Mouse (Mus musculus): ENCODE data around the gene Oprl1. TPM values are rescaled to one million over a fixed set of nuclear protein-coding genes. Genes with fewer than 3 reads are reported as not detected.

Oprl1 gene
- polyA plus RNA-seq, 1 experiment from 2014 or later: 36.4 TPM

GRCm38 (mm10) chr2:181693339-181694280 lies 21.2 kb upstream of the Oprl1 start, which contains the start of gene Rgs19:
Rgs19 (minus strand) TSS chr2:181693977.
- Histone ChIP-seq H3K9me3 (no peaks in the 10 kb centered on the region), H3K27ac (no peak within 1 kb of the TSS), H3K4me3 (peak within 1 kb of the TSS; percentile 61), H3K9ac (peak within 1 kb of the TSS; percentile 72), H3K4me1 (peaks cover 13% of the 10 kb centered on the region), H3K36me3 (peaks cover 10% of the 10 kb centered on the region), H3K27me3 (replicated peaks) (no peaks in the 10 kb centered on the region), H3K4me2 (replicated peaks) (peak within 1 kb of the TSS; percentile 91)
- under 1% methylated on average over 75 of the region's 75 CpGs for WGBS
- ATAC-seq (ENCODE audit: low FRiP score, low read depth): peak; percentile 78

GRCm38 (mm10) chr2:181694581-181694980 lies 20.2 kb upstream of the Oprl1 start:
- no peak overlapping the region for H3K4me2 ChIP-seq (replicated peaks)
- H3K4me3 ChIP-seq: peak overlapping the region; percentile 61; the same call in 1 of the 2 replicates
- peaks cover 13% of the 10 kb centered on the region for H3K4me1 ChIP-seq
- no peaks in the 10 kb centered on the region for H3K27me3 ChIP-seq (replicated peaks)
- H3K27ac ChIP-seq: no peak overlapping the region
- H3K9me3 ChIP-seq: no peaks in the 10 kb centered on the region
- ATAC-seq (ENCODE audit: low FRiP score, low read depth): no peak
- no peak overlapping the region for H3K9ac ChIP-seq
- 0 out of 2 replicates have a peak, but pooled peaks cover 1% of the 10 kb centered on the region for H3K36me3 ChIP-seq
- WGBS: 85% methylated on average over 3 of the region's 3 CpGs

- H3K4me1 ChIP-seq: peaks cover 13% of the 10 kb centered on the region
- H3K4me2 ChIP-seq (replicated peaks): no peak overlapping the region
- H3K4me3 ChIP-seq: no peak overlapping the region
- H3K9me3 ChIP-seq: no peaks in the 10 kb centered on the region
- H3K27ac ChIP-seq: no peak overlapping the region
- whole genome bisulfite sequencing: 67% methylated on average over 1 of the region's 1 CpGs
- no peak for ATAC-seq (ENCODE audit: low FRiP score, low read depth)
- H3K9ac ChIP-seq: no peak overlapping the region
- H3K27me3 ChIP-seq (replicated peaks): no peaks in the 10 kb centered on the region
- no peaks in the 10 kb centered on the region for H3K36me3 ChIP-seq
These were observed 19.0 kb upstream of the Oprl1 start for GRCm38 (mm10) chr2:181695776-181696175.

GRCm38 (mm10) chr2:181696801-181697420 lies 17.9 kb upstream of the Oprl1 start:
- Histone ChIP-seq H3K4me2 (replicated peaks) (no peak overlapping the region), H3K36me3 (no peaks in the 10 kb centered on the region), H3K9me3 (no peaks in the 10 kb centered on the region), H3K27ac (no peak overlapping the region), H3K4me1 (peaks cover 13% of the 10 kb centered on the region), H3K27me3 (replicated peaks) (no peaks in the 10 kb centered on the region), H3K4me3 (no peak overlapping the region), H3K9ac (no peak overlapping the region)
- ATAC-seq (ENCODE audit: low FRiP score, low read depth): no peak
- WGBS: 70% methylated on average over 33 of the region's 33 CpGs

- no peaks in the 10 kb centered on the region for H3K9me3 ChIP-seq
- H3K27ac ChIP-seq: no peak within 1 kb of the TSS
- H3K27me3 ChIP-seq (replicated peaks): no peaks in the 10 kb centered on the region
- no peak within 1 kb of the TSS for H3K4me2 ChIP-seq (replicated peaks)
- no peaks in the 10 kb centered on the region for H3K36me3 ChIP-seq
- WGBS: 38% methylated on average over 5 of the region's 5 CpGs
- H3K4me3 ChIP-seq: no peak within 1 kb of the TSS
- no peak for ATAC-seq (ENCODE audit: low FRiP score, low read depth)
- peaks cover 5% of the 10 kb centered on the region; the same call in 1 of the 2 replicates for H3K4me1 ChIP-seq
- no peak within 1 kb of the TSS for H3K9ac ChIP-seq
These were observed 16.6 kb upstream of the Oprl1 start, which contains the start of gene Lkaaear1 for GRCm38 (mm10) chr2:181698241-181698640. Lkaaear1 (minus strand) TSS chr2:181698442.

- Histone ChIP-seq H3K36me3 (no peaks in the 10 kb centered on the region), H3K9me3 (no peaks in the 10 kb centered on the region), H3K4me2 (replicated peaks) (no peak overlapping the region), H3K9ac (no peak overlapping the region), H3K27ac (no peak overlapping the region), H3K4me1 (no peaks in the 10 kb centered on the region), H3K4me3 (no peak overlapping the region), H3K27me3 (replicated peaks) (no peaks in the 10 kb centered on the region)
- ATAC-seq (ENCODE audit: low FRiP score, low read depth): no peak
- 45% methylated on average over 4 of the region's 4 CpGs for WGBS
These were observed 8.1 kb upstream of the Oprl1 start for GRCm38 (mm10) chr2:181706668-181707067.

- no peaks in the 10 kb centered on the region for H3K9me3 ChIP-seq
- H3K36me3 ChIP-seq: no peaks in the 10 kb centered on the region
- H3K4me2 ChIP-seq (replicated peaks): peak overlapping the region; percentile 58
- no peak overlapping the region for H3K4me3 ChIP-seq
- 49% methylated on average over 1 of the region's 1 CpGs for WGBS
- H3K4me1 ChIP-seq: peaks cover 9% of the 10 kb centered on the region
- no peaks in the 10 kb centered on the region for H3K27me3 ChIP-seq (replicated peaks)
- H3K9ac ChIP-seq: no peak overlapping the region
- peak; percentile 38 for ATAC-seq (ENCODE audit: low FRiP score, low read depth)
- H3K27ac ChIP-seq: no peak overlapping the region
These were observed 1.1 kb upstream of the Oprl1 start for GRCm38 (mm10) chr2:181713749-181714148.

GRCm38 (mm10) chr2:181715382-181715781 lies 566 bp downstream of the Oprl1 start:
- H3K27ac ChIP-seq: peak overlapping the region; percentile 47; the same call in 1 of the 2 replicates
- peak overlapping the region; percentile 62 for H3K9ac ChIP-seq
- peak; percentile 14; the same call in 1 of the 2 replicates for ATAC-seq (ENCODE audit: low FRiP score, low read depth)
- peaks cover 9% of the 10 kb centered on the region for H3K4me1 ChIP-seq
- H3K4me2 ChIP-seq (replicated peaks): peak overlapping the region; percentile 58
- H3K9me3 ChIP-seq: no peaks in the 10 kb centered on the region
- 83% methylated on average over 3 of the region's 3 CpGs for WGBS
- no peaks in the 10 kb centered on the region for H3K27me3 ChIP-seq (replicated peaks)
- H3K4me3 ChIP-seq: peak overlapping the region; percentile 43
- H3K36me3 ChIP-seq: peaks cover 4% of the 10 kb centered on the region; the same call in 1 of the 2 replicates

GRCm38 (mm10) chr2:181716991-181717390 lies 2.2 kb downstream of the Oprl1 start:
- 73% methylated on average over 3 of the region's 3 CpGs for WGBS
- peaks cover 4% of the 10 kb centered on the region; the same call in 1 of the 2 replicates for H3K36me3 ChIP-seq
- no peak overlapping the region for H3K9ac ChIP-seq
- no peaks in the 10 kb centered on the region for H3K9me3 ChIP-seq
- no peak overlapping the region for H3K27ac ChIP-seq
- no peaks in the 10 kb centered on the region for H3K27me3 ChIP-seq (replicated peaks)
- H3K4me1 ChIP-seq: peaks cover 9% of the 10 kb centered on the region
- H3K4me2 ChIP-seq (replicated peaks): peak overlapping the region; percentile 58
- no peak for ATAC-seq (ENCODE audit: low FRiP score, low read depth)
- H3K4me3 ChIP-seq: no peak overlapping the region

GRCm38 (mm10) chr2:181720061-181720460 lies 5.2 kb downstream of the Oprl1 start:
- Histone ChIP-seq H3K27me3 (replicated peaks) (no peaks in the 10 kb centered on the region), H3K36me3 (peaks cover 4% of the 10 kb centered on the region; the same call in 1 of the 2 replicates), H3K9me3 (no peaks in the 10 kb centered on the region), H3K4me2 (replicated peaks) (no peak overlapping the region), H3K9ac (no peak overlapping the region), H3K4me1 (no peaks in the 10 kb centered on the region; the same call in 1 of the 2 replicates), H3K27ac (no peak overlapping the region), H3K4me3 (no peak overlapping the region)
- 43% methylated on average over 3 of the region's 3 CpGs for WGBS
- no peak for ATAC-seq (ENCODE audit: low FRiP score, low read depth)

- Histone ChIP-seq H3K27me3 (replicated peaks) (no peaks in the 10 kb centered on the region), H3K4me2 (replicated peaks) (no peak overlapping the region), H3K9me3 (no peaks in the 10 kb centered on the region), H3K36me3 (peaks cover 4% of the 10 kb centered on the region; the same call in 1 of the 2 replicates), H3K9ac (no peak overlapping the region), H3K4me1 (no peaks in the 10 kb centered on the region; the same call in 1 of the 2 replicates), H3K4me3 (no peak overlapping the region), H3K27ac (no peak overlapping the region)
- ATAC-seq (ENCODE audit: low FRiP score, low read depth): no peak
These were observed 6.4 kb downstream of the Oprl1 start for GRCm38 (mm10) chr2:181721200-181721599.

GRCm38 (mm10) chr2:181722213-181722612 lies 7.4 kb downstream of the Oprl1 start:
- H3K4me2 ChIP-seq (replicated peaks): no peak overlapping the region
- H3K36me3 ChIP-seq: peaks cover 4% of the 10 kb centered on the region; the same call in 1 of the 2 replicates
- H3K27me3 ChIP-seq (replicated peaks): no peaks in the 10 kb centered on the region
- no peak overlapping the region for H3K27ac ChIP-seq
- WGBS: 18% methylated on average over 3 of the region's 3 CpGs
- 0 out of 2 replicates have a peak, but pooled peaks have one; percentile 41 for ATAC-seq (ENCODE audit: low FRiP score, low read depth)
- H3K4me1 ChIP-seq: no peaks in the 10 kb centered on the region
- no peaks in the 10 kb centered on the region for H3K9me3 ChIP-seq
- no peak overlapping the region for H3K4me3 ChIP-seq
- no peak overlapping the region for H3K9ac ChIP-seq
